Mouse (Mus musculus) A20 (cell line): ENCODE results near the gene C2cd2.

Experiments
- DNase-seq: peaks from one replicate; pipeline ENCODE4 v3.0.0-alpha.2; 2011; ENCODE audit warnings: low read depth, low spot score

C2cd2 gene

GRCm38 (mm10) chr16:97887762-97888161, 74.6 kb downstream of the C2cd2 start:
- DNase-seq: no peak

GRCm38 (mm10) chr16:97883696-97884095, 78.7 kb downstream of the C2cd2 start:
- no peak for DNase-seq

GRCm38 (mm10) chr16:97882891-97883290, 79.5 kb downstream of the C2cd2 start:
- no peak for DNase-seq

GRCm38 (mm10) chr16:97879134-97879533, 83.3 kb downstream of the C2cd2 start:
- DNase-seq: peak; percentile 67

GRCm38 (mm10) chr16:97877502-97877901, 84.9 kb downstream of the C2cd2 start:
- no peak for DNase-seq

GRCm38 (mm10) chr16:97875101-97875500, 87.3 kb downstream of the C2cd2 start:
- peak; percentile 12 for DNase-seq

GRCm38 (mm10) chr16:97874376-97874775, 88.0 kb downstream of the C2cd2 start:
- DNase-seq: no peak

- no peak for DNase-seq
Measured at GRCm38 (mm10) chr16:97872657-97873056, 89.7 kb downstream of the C2cd2 start.

- DNase-seq: no peak
Measured at GRCm38 (mm10) chr16:97869193-97870102, 93.0 kb downstream of the C2cd2 start.

- no peak for DNase-seq
Measured at GRCm38 (mm10) chr16:97863932-97864467, 98.4 kb downstream of the C2cd2 start.

GRCm38 (mm10) chr16:97856050-97856449, 106.3 kb downstream of the C2cd2 start:
- DNase-seq: no peak

GRCm38 (mm10) chr16:97851741-97852319, 110.6 kb downstream of the C2cd2 start, which contains the start of gene Prdm15:
Prdm15 (minus strand) TSS chr16:97851850.
- DNase-seq: peak; percentile 88

GRCm38 (mm10) chr16:97851061-97851740, 111.2 kb downstream of the C2cd2 start:
- peak; percentile 83 for DNase-seq

- DNase-seq: peak; percentile 64
Measured at GRCm38 (mm10) chr16:97850667-97851060, 111.7 kb downstream of the C2cd2 start.

GRCm38 (mm10) chr16:97848832-97849231, 113.6 kb downstream of the C2cd2 start:
- no peak for DNase-seq

- DNase-seq: peak; percentile 91
Measured at GRCm38 (mm10) chr16:97844967-97845937, 117.1 kb downstream of the C2cd2 start.

GRCm38 (mm10) chr16:97832154-97832553, 130.2 kb downstream of the C2cd2 start:
- DNase-seq: no peak

- no peak for DNase-seq
Measured at GRCm38 (mm10) chr16:97828207-97828606, 134.2 kb downstream of the C2cd2 start.

- DNase-seq: no peak
Measured at GRCm38 (mm10) chr16:97823311-97824007, 138.9 kb downstream of the C2cd2 start.

GRCm38 (mm10) chr16:97819532-97819931, 142.9 kb downstream of the C2cd2 start:
- DNase-seq: no peak
